Comparison of ENCODE assay signal across 9 mouse cellular contexts in the genomic region with DNA sequence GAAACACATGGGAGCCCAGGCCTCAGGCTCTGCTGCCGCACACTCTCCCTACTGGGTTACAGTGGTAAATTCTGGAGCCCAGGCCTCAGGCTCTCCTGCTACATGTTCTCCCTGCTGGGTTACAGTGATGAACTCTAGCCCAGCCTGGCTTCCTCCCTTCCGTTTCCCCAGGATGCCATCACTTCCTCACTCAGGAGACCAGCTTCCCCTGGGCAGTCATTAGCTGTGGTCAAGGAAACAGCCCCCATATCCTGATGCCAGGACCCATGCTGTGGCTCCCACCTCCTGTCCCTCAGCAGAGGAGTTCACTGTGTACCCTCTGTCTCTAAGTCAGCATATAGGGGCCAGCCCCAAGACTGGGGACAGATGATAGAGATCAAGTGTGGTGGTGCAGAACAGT. TPM values are rescaled to one million over a fixed set of nuclear protein-coding genes. Genes with fewer than 3 reads are reported as not detected.
DNase-seq lines count a peak whose midpoint lies in the region; ATAC-seq and TF ChIP-seq lines count a peak whose summit lies in the region.
"Had no signal": no experiment of that assay in that cellular context is flagged by ENCODE, and none has a peak within 500 bp of the region (broad histone marks: within the 10 kb centered on the region; RNA-seq: fewer than 3 reads in every experiment).

No protein-coding gene starts in this region.

- no peak overlapping the region for H3K9ac ChIP-seq in intestine, postnatal 0 days (ENCODE audit: low read depth, low read length)
- H3K9ac ChIP-seq: midbrain, embryonic 12.5 days had no signal

- H3K4me1 ChIP-seq in intestine, postnatal 0 days (replicated peaks; ENCODE audit: control insufficient read depth, insufficient read depth, low read length): 0 out of 2 replicates have a peak, but pooled peaks cover 4% of the 10 kb centered on the region
- H3K4me1 ChIP-seq: midbrain, embryonic 12.5 days had no signal

- TF ChIP-seq CTCF in intestine, postnatal 0 days (IDR thresholded peaks at IDR 0.05; ENCODE audit: low read depth): no peak

- ATAC-seq in intestine, postnatal 0 days: no peak

- H3K9me3 ChIP-seq in intestine, postnatal 0 days (ENCODE audit: control insufficient read depth): no peaks in the 10 kb centered on the region
- H3K9me3 ChIP-seq: midbrain, embryonic 12.5 days had no signal

- peaks cover 38% of the 10 kb centered on the region for H3K36me3 ChIP-seq in intestine, postnatal 0 days (ENCODE audit: control insufficient read depth, insufficient read depth)

- H3K27ac ChIP-seq in intestine, postnatal 0 days (ENCODE audit: low read depth, low read length): no peak overlapping the region
- H3K27ac ChIP-seq: midbrain, embryonic 12.5 days had no signal

- peak; percentile 45 for DNase-seq in adrenal gland, adult 2 months
- no peak for DNase-seq in adrenal gland, adult 18-20 months (ENCODE audit: low spot score in 2 of 2)
- DNase-seq in lung, adult 18-20 months: peak; percentile 46 to 63
- no peak for DNase-seq in lung, postnatal 14 days
- DNase-seq in kidney, postnatal 25 days: peak; percentile 44 to 79
- DNase-seq in lung, postnatal 4 days: peak; percentile 49 to 79
- no peak for DNase-seq in layer of hippocampus, postnatal 25 days (ENCODE audit: extremely low spot score in 1 of 2, low spot score in 1 of 2)

- H3K4me3 ChIP-seq in intestine, postnatal 0 days (ENCODE audit: low read depth, low read length): no peak overlapping the region
- H3K4me3 ChIP-seq: midbrain, embryonic 12.5 days had no signal

- H3K4me2 ChIP-seq in intestine, postnatal 0 days (replicated peaks; ENCODE audit: low read depth): no peak overlapping the region
- H3K4me2 ChIP-seq: midbrain, embryonic 12.5 days had no signal

- no peaks in the 10 kb centered on the region for H3K27me3 ChIP-seq in intestine, postnatal 0 days (replicated peaks; ENCODE audit: control insufficient read depth, insufficient read depth, low read length)
- H3K27me3 ChIP-seq: midbrain, embryonic 12.5 days had no signal

- WGBS in intestine, postnatal 0 days: 85% methylated on average over 2 of the region's 2 CpGs

RNA-seq across cellular contexts. Expression of a gene that starts 49.1 kb away (rescaled TPM):
- 10 to 100 TPM; 20.2 to 20.6 TPM for total RNA-seq in adrenal gland, adult 2 months (2021)
- polyA plus RNA-seq in adrenal gland, adult 2 months (2012; rRNA removed): 64.0 and 71.3 TPM in 2 replicates
- total RNA-seq in adrenal gland, adult 18-20 months (2021): 10 to 100 TPM; 18.6 to 20.0 TPM
- total RNA-seq in layer of hippocampus, postnatal 25 days (2021): 100 to 1,000 TPM; 206 to 252 TPM
- polyA plus RNA-seq in intestine, postnatal 0 days (2015; fragmentation: Nextera tagmentation; extraction: Ambion mirVana): 4.2 and 4.4 TPM in 2 replicates

RNA-seq across cellular contexts. Expression of a gene that starts 53.7 kb away (rescaled TPM):
- total RNA-seq in adrenal gland, adult 2 months (2021): 10 to 100 TPM; 29.8 to 37.5 TPM
- polyA plus RNA-seq in adrenal gland, adult 2 months (2012; rRNA removed): 40.9 and 47.0 TPM in 2 replicates
- 10 to 100 TPM; 29.8 to 32.8 TPM for total RNA-seq in adrenal gland, adult 18-20 months (2021)
- 10 to 100 TPM; 23.7 to 24.5 TPM for total RNA-seq in layer of hippocampus, postnatal 25 days (2021)
- polyA plus RNA-seq in intestine, postnatal 0 days (2015; fragmentation: Nextera tagmentation; extraction: Ambion mirVana): 14.4 and 14.8 TPM in 2 replicates

Comparison
In these comparisons a context has a peak if more than half of its experiments do, and no peak if none do; other contexts are left out.
1. DNase-seq: peak in adrenal gland, adult 2 months (single experiment), lung, adult 18-20 months (2 of 2), kidney, postnatal 25 days (2 of 2) and lung, postnatal 4 days (2 of 2); none in adrenal gland, adult 18-20 months (0 of 2), lung, postnatal 14 days (single experiment) and layer of hippocampus, postnatal 25 days (0 of 2).
2. RNA of a gene that starts 49.1 kb away (total RNA-seq): 206 to 252 TPM in layer of hippocampus, postnatal 25 days; 20.2 to 20.6 TPM in adrenal gland, adult 2 months and 18.6 to 20.0 TPM in adrenal gland, adult 18-20 months; every median in the first group is over 4 times any median in the second.